Comparison of ENCODE assay signal across 23 mouse cellular contexts in genomic region chr4:62683148-62683547, GRCm38 (mm10).
DNase-seq lines count a peak whose midpoint lies in the region; ATAC-seq lines count a peak whose summit lies in the region.
"Had no signal": no experiment of that assay in that cellular context is flagged by ENCODE, and none has a peak within 500 bp of the region (broad histone marks: within the 10 kb centered on the region; RNA-seq: fewer than 3 reads in every experiment).

No protein-coding gene starts in this region.

- 91% methylated on average over 6 of the region's 6 CpGs for WGBS in hindbrain, embryonic 13.5 days
- WGBS in hindbrain, embryonic 12.5 days: 86% methylated on average over 6 of the region's 6 CpGs
- 89% methylated on average over 6 of the region's 6 CpGs for WGBS in embryonic facial prominence, embryonic 10.5 days
- 92% methylated on average over 6 of the region's 6 CpGs for WGBS in limb, embryonic 11.5 days

- H3K4me3 ChIP-seq in hindbrain, embryonic 13.5 days: no peak overlapping the region
- no peak overlapping the region for H3K4me3 ChIP-seq in hindbrain, embryonic 12.5 days
- H3K4me3 ChIP-seq in embryonic facial prominence, embryonic 10.5 days: no peak overlapping the region
- no peak overlapping the region for H3K4me3 ChIP-seq in limb, embryonic 11.5 days (ENCODE audit: low read depth, low read length)
- H3K4me3 ChIP-seq: forebrain, embryonic 10.5 days; forebrain, embryonic 13.5 days; hindbrain, embryonic 15.5 days; intestine, embryonic 15.5 days had no signal

- no peaks in the 10 kb centered on the region for H3K27me3 ChIP-seq in hindbrain, embryonic 13.5 days
- H3K27me3 ChIP-seq in hindbrain, embryonic 12.5 days: no peaks in the 10 kb centered on the region
- H3K27me3 ChIP-seq in embryonic facial prominence, embryonic 10.5 days (replicated peaks; ENCODE audit: low read depth, poor library complexity, severe bottlenecking): no peaks in the 10 kb centered on the region
- H3K27me3 ChIP-seq in limb, embryonic 11.5 days (ENCODE audit: control insufficient read depth, insufficient read depth, low read length): no peaks in the 10 kb centered on the region
- H3K27me3 ChIP-seq: forebrain, embryonic 13.5 days; hindbrain, embryonic 15.5 days; intestine, embryonic 15.5 days had no signal

- no peak overlapping the region for H3K4me2 ChIP-seq in hindbrain, embryonic 13.5 days
- no peak overlapping the region for H3K4me2 ChIP-seq in hindbrain, embryonic 12.5 days (replicated peaks)
- H3K4me2 ChIP-seq in limb, embryonic 11.5 days (ENCODE audit: low read depth, severe bottlenecking): no peak overlapping the region
- H3K4me2 ChIP-seq: forebrain, embryonic 13.5 days; heart, embryonic 11.5 days; hindbrain, embryonic 15.5 days; intestine, embryonic 15.5 days had no signal

- H3K9ac ChIP-seq in hindbrain, embryonic 13.5 days: 0 out of 2 replicates have a peak overlapping the region, but pooled peaks have one; percentile 24
- no peak overlapping the region for H3K9ac ChIP-seq in hindbrain, embryonic 12.5 days
- H3K9ac ChIP-seq in limb, embryonic 11.5 days (ENCODE audit: low read length): peak overlapping the region; percentile 12; the same call in 1 of the 2 replicates
- H3K9ac ChIP-seq: forebrain, embryonic 13.5 days; hindbrain, embryonic 15.5 days; intestine, embryonic 15.5 days had no signal

- no peaks in the 10 kb centered on the region for H3K9me3 ChIP-seq in hindbrain, embryonic 13.5 days
- no peaks in the 10 kb centered on the region for H3K9me3 ChIP-seq in hindbrain, embryonic 12.5 days (replicated peaks)
- H3K9me3 ChIP-seq in embryonic facial prominence, embryonic 10.5 days: no peaks in the 10 kb centered on the region
- no peaks in the 10 kb centered on the region; the same call in 1 of the 2 replicates for H3K9me3 ChIP-seq in limb, embryonic 11.5 days (ENCODE audit: control insufficient read depth, low read length)
- H3K9me3 ChIP-seq: forebrain, embryonic 10.5 days; forebrain, embryonic 13.5 days; hindbrain, embryonic 15.5 days; intestine, embryonic 15.5 days had no signal

- H3K36me3 ChIP-seq in hindbrain, embryonic 13.5 days: peaks cover 22% of the 10 kb centered on the region
- peaks cover 20% of the 10 kb centered on the region; the same call in 1 of the 2 replicates for H3K36me3 ChIP-seq in hindbrain, embryonic 12.5 days
- H3K36me3 ChIP-seq in embryonic facial prominence, embryonic 10.5 days (replicated peaks): peaks cover 53% of the 10 kb centered on the region
- H3K36me3 ChIP-seq in limb, embryonic 11.5 days (ENCODE audit: control insufficient read depth, insufficient read depth, low read length): no peaks in the 10 kb centered on the region; the same call in 1 of the 2 replicates
- H3K36me3 ChIP-seq: hindbrain, embryonic 15.5 days had no signal

- ATAC-seq in hindbrain, embryonic 13.5 days (ENCODE audit: low FRiP score): no peak
- no peak for ATAC-seq in hindbrain, embryonic 12.5 days (ENCODE audit: low FRiP score)
- ATAC-seq in limb, embryonic 11.5 days (ENCODE audit: insufficient number of reproducible peaks, low FRiP score, low TSS enrichment, low read depth): no peak
- no peak for ATAC-seq in granulocyte monocyte progenitor cell, adult 5-6 weeks (replicated peaks; ENCODE audit: poor library complexity, severe bottlenecking)
- ATAC-seq: CD4-positive, CD25-positive, alpha-beta regulatory T cell, adult 4 months; forebrain, embryonic 13.5 days; forebrain, embryonic 16.5 days; intestine, embryonic 15.5 days had no signal

- no peak overlapping the region for H3K27ac ChIP-seq in hindbrain, embryonic 13.5 days
- no peak overlapping the region for H3K27ac ChIP-seq in hindbrain, embryonic 12.5 days
- H3K27ac ChIP-seq in embryonic facial prominence, embryonic 10.5 days (replicated peaks): peak overlapping the region; percentile 51; the same call in 1 of the 2 replicates
- H3K27ac ChIP-seq in limb, embryonic 11.5 days (replicated peaks; ENCODE audit: low read depth, low read length): no peak overlapping the region
- H3K27ac ChIP-seq: forebrain, embryonic 13.5 days; hindbrain, embryonic 15.5 days; intestine, embryonic 15.5 days had no signal

- peaks cover 74% of the 10 kb centered on the region for H3K4me1 ChIP-seq in hindbrain, embryonic 13.5 days (replicated peaks)
- peaks cover 48% of the 10 kb centered on the region for H3K4me1 ChIP-seq in hindbrain, embryonic 12.5 days
- H3K4me1 ChIP-seq in embryonic facial prominence, embryonic 10.5 days: peaks cover 68% of the 10 kb centered on the region
- peaks cover 14% of the 10 kb centered on the region for H3K4me1 ChIP-seq in limb, embryonic 11.5 days (ENCODE audit: control insufficient read depth, insufficient read depth, low read length)

- peak; percentile 10 for DNase-seq in cerebellum, adult 8-10 months
- no peak for DNase-seq in cerebellum, adult 11 months
- no peak for DNase-seq in embryonic facial prominence, embryonic 10.5 days (ENCODE audit: low spot score)
- DNase-seq in limb, embryonic 11.5 days (ENCODE audit: low spot score): no peak
- DNase-seq in heart, adult 11 months: no peak
- DNase-seq: adrenal gland, adult 2 months; cerebellum, adult 11-12 months; cerebellum, adult 9-10 months; cerebellum, postnatal 36 days; embryo, embryonic 11 days; gastrocnemius, postnatal 25 days; kidney, adult 11 months; kidney, adult 9 months had no signal
